Mouse (Mus musculus) stomach, embryonic 15.5 days (tissue): ENCODE measurements around the gene Snx7. TPM values are rescaled to one million over a fixed set of nuclear protein-coding genes. Genes with fewer than 3 reads are reported as not detected.

Source experiments
- microRNA-seq: library from miRNA; unstranded; fragments of <30 nt; microRNA quantifications from one replicate; pipeline ENCODE4, GENCODE M21; 2016
- polyA plus RNA-seq: library from polyadenylated mRNA; unstranded; fragments of >200 nt; fragmentation: Nextera tagmentation; extraction: Ambion mirVana; gene quantifications from 2 replicates; pipeline ENCODE4 v1.2.1, GENCODE M21; 2015

The Snx7 gene
- polyA plus RNA-seq, 1 experiment from 2014 or later = 37.7 TPM

Small RNA genes lying within 50 kb of the gene (microRNA-seq; reads per million reads assigned to microRNA genes)
- gene Gm24811 = not detected
